Mouse (Mus musculus) CH12.LX (cell line): Measurements from ENCODE around the gene Abcc3.

ENCODE experiments used
- CHD2 ChIP-seq: IDR thresholded peaks from 2 replicates; pipeline ENCODE4 v1.6.1; 2011; ENCODE audit warnings: low read length, improper control_type of control experiment
- CTCF ChIP-seq, 2 experiments: IDR thresholded peaks in 1 of 2; conservative IDR thresholded peaks in 1 of 2; 2 replicates each; pipeline ENCODE4 v1.5.1; 2011 to 2012; ENCODE audit warnings: low read depth in 2 of 2, low read length in 2 of 2, improper control_type of control experiment in 1 of 2, inconsistent platforms in 1 of 2, mild to moderate bottlenecking in 1 of 2, moderate library complexity in 1 of 2
- E2F4 ChIP-seq: IDR thresholded peaks from 2 replicates; pipeline ENCODE4 v1.6.1; 2011; ENCODE audit warnings: low read depth, low read length, improper control_type of control experiment; ENCODE audit not compliant: insufficient replicate concordance
- EP300 ChIP-seq: IDR thresholded peaks from 2 replicates; pipeline ENCODE4 v1.6.1; 2011; ENCODE audit warnings: low read length, improper control_type of control experiment
- MAX ChIP-seq: IDR thresholded peaks from 2 replicates; pipeline ENCODE4 v1.6.1; 2011; ENCODE audit warnings: low read length, improper control_type of control experiment
- MEF2A ChIP-seq: IDR thresholded peaks from 2 replicates; pipeline ENCODE4 v1.6.1; 2014; ENCODE audit warnings: low read depth, mild to moderate bottlenecking, inconsistent platforms, low read length, improper control_type of control experiment, borderline replicate concordance
- NRF1 ChIP-seq: IDR thresholded peaks from 2 replicates; pipeline ENCODE4 v1.6.1; 2014; ENCODE audit warnings: low read depth, mild to moderate bottlenecking, inconsistent platforms, low read length, improper control_type of control experiment, moderate library complexity
- POLR2A ChIP-seq: IDR thresholded peaks from 2 replicates; pipeline ENCODE4 v1.6.1; 2011; ENCODE audit warnings: low read depth, mild to moderate bottlenecking, improper control_type of control experiment, low read length
- ZC3H11A ChIP-seq: IDR thresholded peaks from 2 replicates; pipeline ENCODE4 v1.6.1; 2012; ENCODE audit warnings: low read depth, mild to moderate bottlenecking, inconsistent platforms, low read length, improper control_type of control experiment
- ZMIZ1 ChIP-seq: IDR thresholded peaks from 2 replicates; pipeline ENCODE4 v1.6.1; 2012; ENCODE audit warnings: low read depth, mild to moderate bottlenecking, inconsistent platforms, low read length, improper control_type of control experiment

GRCm38 (mm10) chr11:94425656-94426055, 32.9 kb upstream of the Abcc3 start:
- TF ChIP-seq ZC3H11A (no peak), NRF1 (no peak), POLR2A (no peak), CTCF (conservative IDR thresholded peaks at IDR 0.05 in 1 of 2, IDR thresholded peaks at IDR 0.05 in 1 of 2; ENCODE audit: low read depth in 2 of 2, low read length in 2 of 2) (no peak), CHD2 (no peak), ZMIZ1 (no peak), MEF2A (no peak), MAX (no peak), E2F4 (no peak), EP300 (no peak)
